Mouse (Mus musculus): Measurements from ENCODE around the gene Sh3pxd2a. TPM values are rescaled to one million over a fixed set of nuclear protein-coding genes. Genes with fewer than 3 reads are reported as not detected.

Gene Sh3pxd2a
- polyA plus RNA-seq (2012; rRNA removed) = 12.1 and 13.5 TPM in 2 replicates

DNA sequence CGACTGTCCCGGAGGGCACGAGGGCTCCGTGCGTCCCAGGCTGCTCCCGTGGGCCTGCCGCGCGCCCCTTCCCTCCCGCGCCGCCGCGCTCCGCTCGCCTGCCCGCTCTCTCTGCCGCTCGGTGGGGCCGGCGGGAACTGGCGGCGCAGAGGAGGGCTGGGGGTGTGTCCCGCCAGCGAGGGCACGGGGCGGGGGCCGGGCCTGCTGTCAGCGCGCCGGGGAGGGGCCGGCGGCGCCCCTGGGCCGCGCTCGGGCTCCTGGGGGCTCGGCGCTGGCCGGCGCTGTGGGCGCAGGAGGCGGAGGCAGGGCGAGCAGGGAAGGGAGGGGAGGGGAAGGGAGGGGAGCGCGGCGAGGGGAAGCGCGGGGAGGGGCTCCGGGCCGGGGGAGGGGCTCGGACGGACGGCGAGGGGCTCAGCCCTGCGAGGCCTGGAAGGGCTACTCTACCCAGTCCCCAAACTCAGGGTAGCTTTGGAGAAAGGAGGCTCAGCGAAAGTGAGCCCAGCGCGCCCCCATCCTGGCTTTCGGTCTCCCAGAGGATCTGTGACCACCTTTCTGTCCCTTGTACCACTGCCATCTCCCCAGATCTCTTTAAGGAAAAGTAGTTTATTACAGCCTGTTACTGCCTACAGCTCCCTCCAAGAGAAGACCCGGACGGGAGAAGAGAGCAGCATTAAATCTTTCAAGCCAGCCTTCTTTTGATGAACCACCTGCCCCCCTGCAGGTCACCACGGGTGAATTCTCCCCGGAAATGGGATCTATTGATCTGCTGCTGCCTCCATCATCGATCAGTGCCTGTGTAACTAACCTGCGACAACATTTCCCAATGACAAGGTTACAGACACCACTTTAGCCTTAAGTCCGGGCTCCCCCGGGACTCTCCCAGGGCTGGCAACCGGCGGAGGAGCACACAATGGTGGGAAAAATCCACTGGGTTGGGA is at the start of gene Sh3pxd2a:
Gene Sh3pxd2a (minus strand): TSS at position 98 of the 938 bp plus-strand sequence.

Other genes starting within 250 kb of the Sh3pxd2a start
- 9.8 and 9.9 TPM in 2 replicates for gene Stn1, start 73.1 kb upstream of the Sh3pxd2a start, polyA plus RNA-seq (2012; rRNA removed)
- gene Slk, start 115.3 kb upstream of the Sh3pxd2a start, polyA plus RNA-seq (2012; rRNA removed) = 2.8 and 4.6 TPM in 2 replicates
- 11.9 and 20.6 TPM in 2 replicates for gene Col17a1, start 227.7 kb upstream of the Sh3pxd2a start, polyA plus RNA-seq (2012; rRNA removed)

Measured in stomach, adult 2 months (tissue).